Mouse (Mus musculus): ENCODE measurements at regions not wholly inside any gene's neighbourhood (a gene's known extent, or its start where the extent isn't known, plus 50 kb on each side); places are given as distances from the start of the nearest gene placed in this dataset.

DNA sequence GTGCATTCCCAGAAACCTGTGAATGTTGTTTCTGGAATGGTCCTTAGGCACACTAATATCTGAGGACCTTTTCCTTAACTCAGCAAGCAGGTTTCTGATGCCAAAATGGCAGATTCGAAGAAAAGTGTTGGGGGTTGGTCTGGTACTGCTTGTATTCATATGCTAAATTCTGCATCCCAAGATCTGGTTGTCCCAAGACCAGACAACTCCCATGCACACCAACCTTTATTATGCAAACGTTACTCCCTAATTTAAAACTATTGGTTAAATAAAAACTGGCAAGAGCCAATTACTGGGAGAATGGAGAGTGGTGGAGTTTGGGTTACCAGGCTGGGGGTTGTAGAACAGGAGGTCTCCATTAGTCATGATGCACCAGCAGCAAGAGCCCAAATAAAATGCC is 129.0 kb upstream of the Tspan2 start:
- H3K4me2 ChIP-seq (ENCODE audit: low read length): no peak overlapping the region
- no peaks in the 10 kb centered on the region for H3K4me1 ChIP-seq (replicated peaks; ENCODE audit: control insufficient read depth, insufficient read depth, low read length)
- no peak overlapping the region for H3K27ac ChIP-seq (ENCODE audit: low read depth)
- no peaks in the 10 kb centered on the region for H3K27me3 ChIP-seq (replicated peaks; ENCODE audit: control insufficient read depth, insufficient read depth, low read length)
- no peaks in the 10 kb centered on the region for H3K9me3 ChIP-seq (ENCODE audit: control insufficient read depth, low read length)
- H3K36me3 ChIP-seq (ENCODE audit: control insufficient read depth, insufficient read depth, low read length): no peaks in the 10 kb centered on the region
- DNase-seq (ENCODE audit: low spot score) (no peak), ATAC-seq (replicated peaks; ENCODE audit: low FRiP score, low TSS enrichment, low read depth) (no peak)
- H3K9ac ChIP-seq (ENCODE audit: low read length): no peak overlapping the region
- WGBS: 66% methylated on average over 2 of the region's 2 CpGs
- H3K4me3 ChIP-seq (ENCODE audit: low read depth, low read length): no peak overlapping the region

GRCm38 (mm10) chr3:102610970-102611369 is 123.4 kb upstream of the Tspan2 start:
- Histone ChIP-seq H3K36me3 (ENCODE audit: control insufficient read depth, insufficient read depth, low read length) (no peaks in the 10 kb centered on the region), H3K4me3 (ENCODE audit: low read depth, low read length) (no peak overlapping the region), H3K4me2 (ENCODE audit: low read length) (no peak overlapping the region), H3K4me1 (replicated peaks; ENCODE audit: control insufficient read depth, insufficient read depth, low read length) (no peaks in the 10 kb centered on the region), H3K9me3 (ENCODE audit: control insufficient read depth, low read length) (no peaks in the 10 kb centered on the region), H3K27ac (ENCODE audit: low read depth) (no peak overlapping the region), H3K9ac (ENCODE audit: low read length) (no peak overlapping the region), H3K27me3 (replicated peaks; ENCODE audit: control insufficient read depth, insufficient read depth, low read length) (0 out of 2 replicates have a peak, but pooled peaks cover 2% of the 10 kb centered on the region)
- no peak for ATAC-seq (replicated peaks; ENCODE audit: low FRiP score, low TSS enrichment, low read depth)
- 46% methylated on average over 5 of the region's 5 CpGs for WGBS
- no peak for DNase-seq (ENCODE audit: low spot score)

DNA sequence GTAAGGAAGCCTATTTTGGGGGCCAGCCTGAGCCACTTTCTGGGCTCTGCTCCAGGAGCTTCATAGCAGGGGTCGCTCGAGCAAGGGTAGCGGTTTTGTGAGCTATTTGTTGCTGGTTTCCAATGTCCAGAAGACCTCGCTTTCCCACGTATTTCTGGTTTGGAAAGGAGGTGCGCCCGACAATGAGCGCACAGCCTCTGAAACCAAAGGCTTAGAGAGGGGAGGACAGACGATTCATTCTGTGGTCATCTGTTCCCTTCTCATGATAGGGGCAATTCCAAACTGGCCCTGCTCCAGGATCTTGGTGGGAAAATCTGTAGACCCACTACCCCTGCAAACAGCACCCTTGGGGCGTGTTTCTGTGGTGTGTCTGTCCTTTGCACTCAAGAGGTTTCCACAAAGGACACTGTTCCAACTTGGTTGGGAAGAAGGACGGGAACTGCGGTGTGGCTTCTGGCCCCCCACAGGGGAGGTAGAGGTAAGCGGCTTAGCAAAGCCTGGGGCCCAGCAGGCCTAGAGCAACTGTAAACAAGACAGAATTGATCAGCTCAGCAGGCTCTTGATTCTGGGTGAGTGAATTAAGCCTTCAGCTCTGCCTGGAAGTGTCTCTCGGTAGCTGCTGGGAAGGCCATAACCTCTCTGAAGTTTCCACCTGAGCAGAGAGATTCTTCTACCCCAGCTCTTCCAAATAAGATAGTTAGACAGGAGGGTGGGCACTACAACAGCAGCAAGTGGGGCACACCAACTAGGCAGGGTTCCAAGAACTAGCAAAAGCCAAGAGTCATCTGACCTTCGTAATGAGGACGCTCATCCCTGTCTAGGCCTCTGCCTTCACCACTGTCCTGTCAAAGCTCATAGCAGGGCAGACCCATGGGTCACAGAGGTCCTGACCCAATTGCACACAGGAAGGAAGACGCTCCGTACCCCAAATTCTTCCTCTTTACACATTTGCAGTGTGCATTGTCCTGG is 122.6 kb upstream of the Tspan2 start:
- Histone ChIP-seq H3K4me2 (ENCODE audit: low read length) (no peak overlapping the region), H3K36me3 (ENCODE audit: control insufficient read depth, insufficient read depth, low read length) (no peaks in the 10 kb centered on the region), H3K4me1 (replicated peaks; ENCODE audit: control insufficient read depth, insufficient read depth, low read length) (no peaks in the 10 kb centered on the region), H3K9ac (ENCODE audit: low read length) (no peak overlapping the region), H3K9me3 (ENCODE audit: control insufficient read depth, low read length) (no peaks in the 10 kb centered on the region), H3K27me3 (replicated peaks; ENCODE audit: control insufficient read depth, insufficient read depth, low read length) (0 out of 2 replicates have a peak, but pooled peaks cover 2% of the 10 kb centered on the region), H3K4me3 (ENCODE audit: low read depth, low read length) (no peak overlapping the region), H3K27ac (ENCODE audit: low read depth) (no peak overlapping the region)
- no peak for DNase-seq (ENCODE audit: low spot score)
- WGBS: 52% methylated on average over 18 of the region's 18 CpGs
- ATAC-seq (replicated peaks; ENCODE audit: low FRiP score, low TSS enrichment, low read depth): no peak

DNA sequence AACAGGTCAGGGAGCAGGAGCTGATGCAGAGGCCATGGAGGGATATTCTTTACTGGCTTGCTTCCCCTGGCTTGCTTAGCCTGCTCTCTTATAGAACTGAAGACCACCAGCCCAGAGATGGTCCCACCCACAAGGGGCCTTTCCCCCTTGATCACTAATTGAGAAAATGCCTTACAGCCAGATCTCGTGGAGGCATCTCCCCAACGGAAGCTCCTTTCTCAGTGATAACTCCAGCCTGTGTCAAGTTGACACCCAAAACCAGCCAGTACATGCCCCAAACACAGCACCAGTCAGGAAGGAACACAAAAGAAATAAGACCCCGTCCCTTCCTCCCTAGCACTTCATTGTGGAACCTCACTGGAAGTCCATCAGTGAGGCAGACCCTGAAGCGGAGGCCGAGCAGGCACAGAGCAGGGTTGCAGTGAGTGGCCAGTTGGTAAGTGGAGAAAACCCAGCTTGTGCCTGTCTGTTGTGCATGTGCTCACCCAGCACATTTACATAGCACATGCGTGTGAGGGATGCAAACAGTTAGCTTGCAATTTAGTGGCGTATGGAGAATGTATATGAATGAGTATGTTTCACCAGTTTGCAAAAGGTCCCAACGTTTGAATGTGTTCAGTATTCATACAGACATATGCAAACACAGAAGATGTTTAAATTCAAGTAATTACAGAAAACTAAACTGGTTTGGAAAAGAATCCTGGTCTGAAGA is 114.5 kb upstream of the Tspan2 start:
- H3K36me3 ChIP-seq (ENCODE audit: control insufficient read depth, insufficient read depth, low read length): no peaks in the 10 kb centered on the region
- ATAC-seq (replicated peaks; ENCODE audit: low FRiP score, low TSS enrichment, low read depth): no peak

GRCm38 (mm10) chr3:102636076-102636475 is 98.3 kb upstream of the Tspan2 start:
- peak; percentile 55; the same call in 1 of the 2 replicates for ATAC-seq (replicated peaks; ENCODE audit: low FRiP score, low TSS enrichment, low read depth)
- WGBS: 29% methylated on average over 4 of the region's 4 CpGs

More for the DNA sequence above, 114.5 kb upstream of the Tspan2 start:
- H3K4me1 ChIP-seq (replicated peaks; ENCODE audit: control insufficient read depth, insufficient read depth, low read length): no peaks in the 10 kb centered on the region
- H3K4me3 ChIP-seq (ENCODE audit: low read depth, low read length): no peak overlapping the region
- H3K4me2 ChIP-seq (ENCODE audit: low read length): no peak overlapping the region
- H3K9me3 ChIP-seq (ENCODE audit: control insufficient read depth, low read length): no peaks in the 10 kb centered on the region
- no peak overlapping the region for H3K27ac ChIP-seq (ENCODE audit: low read depth)
- H3K9ac ChIP-seq (ENCODE audit: low read length): no peak overlapping the region
- 74% methylated on average over 8 of the region's 8 CpGs for WGBS
- no peaks in the 10 kb centered on the region for H3K27me3 ChIP-seq (replicated peaks; ENCODE audit: control insufficient read depth, insufficient read depth, low read length)
- no peak for DNase-seq (ENCODE audit: low spot score)

DNA sequence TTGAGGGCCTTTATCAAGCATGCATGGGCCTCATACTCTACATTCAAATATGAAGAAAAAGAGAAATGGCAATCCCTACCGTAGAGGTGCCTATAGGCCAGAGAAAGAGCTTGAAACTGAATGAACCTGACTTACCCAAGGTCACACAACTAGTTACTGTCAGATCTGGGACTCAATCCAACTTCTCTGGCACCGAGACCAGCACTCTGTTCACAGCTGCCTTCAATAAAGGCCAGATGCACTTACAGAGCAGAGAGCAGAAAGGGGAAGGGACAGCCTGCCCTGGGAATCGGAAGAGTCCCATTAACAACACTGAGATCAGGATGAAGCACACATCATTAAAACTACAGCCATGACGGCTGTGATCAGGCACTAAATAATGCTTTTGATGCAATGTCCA is 97.7 kb upstream of the Tspan2 start:
- no peak for DNase-seq (ENCODE audit: low spot score)

More at GRCm38 (mm10) chr3:102636076-102636475, 98.3 kb upstream of the Tspan2 start:
- H3K4me3 ChIP-seq (ENCODE audit: low read depth, low read length): no peak overlapping the region
- no peak overlapping the region for H3K27ac ChIP-seq (ENCODE audit: low read depth)
- DNase-seq (ENCODE audit: low spot score): no peak
- no peaks in the 10 kb centered on the region for H3K36me3 ChIP-seq (ENCODE audit: control insufficient read depth, insufficient read depth, low read length)
- H3K4me2 ChIP-seq (ENCODE audit: low read length): no peak overlapping the region
- H3K9me3 ChIP-seq (ENCODE audit: control insufficient read depth, low read length): no peaks in the 10 kb centered on the region
- H3K27me3 ChIP-seq (replicated peaks; ENCODE audit: control insufficient read depth, insufficient read depth, low read length): no peaks in the 10 kb centered on the region
- peaks cover 2% of the 10 kb centered on the region; the same call in 1 of the 2 replicates for H3K4me1 ChIP-seq (replicated peaks; ENCODE audit: control insufficient read depth, insufficient read depth, low read length)
- H3K9ac ChIP-seq (ENCODE audit: low read length): no peak overlapping the region

DNA sequence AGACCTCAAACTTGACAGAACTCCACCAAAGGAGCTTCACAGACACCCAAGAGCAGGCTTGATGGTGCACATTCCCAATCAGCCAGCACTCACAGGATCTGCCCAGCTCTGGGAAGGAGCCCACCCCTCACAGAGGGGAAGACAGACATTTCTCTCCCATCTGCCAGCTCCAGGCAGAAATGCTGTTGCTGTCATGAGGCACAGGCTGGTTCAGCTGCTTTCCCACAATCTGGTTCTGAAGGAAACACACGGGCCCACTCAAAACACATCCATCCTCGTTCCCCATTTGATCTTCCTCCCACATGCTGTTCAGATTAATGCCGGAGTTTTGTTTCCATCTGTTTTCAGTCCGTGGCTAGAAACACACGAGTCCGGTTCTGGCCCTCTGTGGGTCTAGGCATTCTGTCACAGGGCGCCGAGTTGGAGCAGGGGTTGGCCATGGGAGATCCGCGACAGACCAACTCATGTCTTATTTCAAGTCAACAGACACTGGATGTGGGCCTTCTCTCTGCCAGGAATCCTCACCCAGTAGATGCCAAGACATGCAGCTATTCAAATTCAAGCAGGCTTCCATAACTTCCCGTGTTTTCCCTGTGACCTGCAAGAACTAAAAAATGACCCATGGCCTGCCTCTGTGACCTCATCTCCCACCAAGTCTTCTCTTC is 89.9 kb upstream of the Tspan2 start:
- H3K4me3 ChIP-seq (ENCODE audit: low read depth, low read length): no peak overlapping the region
- DNase-seq (ENCODE audit: low spot score): no peak
- H3K9me3 ChIP-seq (ENCODE audit: control insufficient read depth, low read length): no peaks in the 10 kb centered on the region
- H3K4me1 ChIP-seq (replicated peaks; ENCODE audit: control insufficient read depth, insufficient read depth, low read length): no peaks in the 10 kb centered on the region
- no peak for ATAC-seq (replicated peaks; ENCODE audit: low FRiP score, low TSS enrichment, low read depth)
- no peak overlapping the region for H3K27ac ChIP-seq (ENCODE audit: low read depth)
- 78% methylated on average over 11 of the region's 11 CpGs for WGBS
- H3K9ac ChIP-seq (ENCODE audit: low read length): no peak overlapping the region
- H3K36me3 ChIP-seq (ENCODE audit: control insufficient read depth, insufficient read depth, low read length): no peaks in the 10 kb centered on the region
- H3K4me2 ChIP-seq (ENCODE audit: low read length): no peak overlapping the region
- no peaks in the 10 kb centered on the region for H3K27me3 ChIP-seq (replicated peaks; ENCODE audit: control insufficient read depth, insufficient read depth, low read length)

More for the DNA sequence above, 97.7 kb upstream of the Tspan2 start:
- no peaks in the 10 kb centered on the region for H3K36me3 ChIP-seq (ENCODE audit: control insufficient read depth, insufficient read depth, low read length)
- no peaks in the 10 kb centered on the region for H3K27me3 ChIP-seq (replicated peaks; ENCODE audit: control insufficient read depth, insufficient read depth, low read length)
- H3K27ac ChIP-seq (ENCODE audit: low read depth): no peak overlapping the region; the same call in 1 of the 2 replicates
- no peaks in the 10 kb centered on the region for H3K9me3 ChIP-seq (ENCODE audit: control insufficient read depth, low read length)
- no peak overlapping the region for H3K4me2 ChIP-seq (ENCODE audit: low read length)
- whole genome bisulfite sequencing: 42% methylated on average over 4 of the region's 4 CpGs
- H3K9ac ChIP-seq (ENCODE audit: low read length): no peak overlapping the region
- peaks cover 2% of the 10 kb centered on the region; the same call in 1 of the 2 replicates for H3K4me1 ChIP-seq (replicated peaks; ENCODE audit: control insufficient read depth, insufficient read depth, low read length)
- H3K4me3 ChIP-seq (ENCODE audit: low read depth, low read length): no peak overlapping the region
- no peak for ATAC-seq (replicated peaks; ENCODE audit: low FRiP score, low TSS enrichment, low read depth)

DNA sequence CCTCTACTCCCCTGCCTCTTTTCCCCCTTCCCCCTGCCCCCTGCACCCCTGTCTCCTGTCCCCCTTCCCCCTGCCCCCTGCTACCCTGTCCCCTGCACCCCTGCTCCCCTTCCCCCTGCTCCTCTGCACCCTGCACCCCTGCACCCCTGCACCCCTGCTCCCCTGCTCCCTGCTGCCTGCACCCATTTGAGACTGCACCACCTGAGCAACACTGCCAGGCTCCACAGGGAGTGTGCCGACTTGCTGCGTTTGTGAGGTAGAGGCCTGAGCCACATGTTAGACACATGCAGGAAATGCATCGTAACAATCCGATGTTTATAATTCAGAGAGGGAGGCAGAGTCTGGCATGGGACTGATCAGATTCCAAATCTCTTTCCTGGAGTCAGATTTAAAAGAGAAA is 85.9 kb upstream of the Tspan2 start:
- H3K9me3 ChIP-seq (ENCODE audit: control insufficient read depth, low read length): no peaks in the 10 kb centered on the region
- WGBS: 25% methylated on average over 4 of the region's 4 CpGs
- no peaks in the 10 kb centered on the region for H3K27me3 ChIP-seq (replicated peaks; ENCODE audit: control insufficient read depth, insufficient read depth, low read length)
- no peak for ATAC-seq (replicated peaks; ENCODE audit: low FRiP score, low TSS enrichment, low read depth)
- no peaks in the 10 kb centered on the region for H3K36me3 ChIP-seq (ENCODE audit: control insufficient read depth, insufficient read depth, low read length)
- H3K9ac ChIP-seq (ENCODE audit: low read length): no peak overlapping the region
- H3K4me1 ChIP-seq (replicated peaks; ENCODE audit: control insufficient read depth, insufficient read depth, low read length): no peaks in the 10 kb centered on the region
- H3K4me3 ChIP-seq (ENCODE audit: low read depth, low read length): no peak overlapping the region
- DNase-seq (ENCODE audit: low spot score): no peak
- no peak overlapping the region for H3K4me2 ChIP-seq (ENCODE audit: low read length)
- H3K27ac ChIP-seq (ENCODE audit: low read depth): no peak overlapping the region
